Mouse (Mus musculus): Measurements from ENCODE around the gene Coro1b.

GRCm38 (mm10) chr19:4151898-4152297 is 3.5 kb downstream of the Coro1b start:
- TF ChIP-seq CTCF (IDR thresholded peaks at IDR 0.05; ENCODE audit: borderline replicate concordance, insufficient read depth, low read depth, low read length) (no peak), POLR2A (IDR thresholded peaks at IDR 0.05; ENCODE audit: borderline replicate concordance, insufficient read depth, low read length) (no peak)

Data from cerebellum, adult 2 months (tissue).